Mouse (Mus musculus) midbrain, embryonic 11.5 days (tissue): Measurements from ENCODE around the gene Prmt6. TPM values are rescaled to one million over a fixed set of nuclear protein-coding genes. Genes with fewer than 3 reads are reported as not detected.

Experiments used
- ATAC-seq: fragments of 200-750 bp; cut with Nextera tagmentation; 2 replicates; pipeline ENCODE4 v1.8.0; 2017; ENCODE audit warnings: moderate TSS enrichment, moderate library complexity; ENCODE audit not compliant: low FRiP score
- DNase-seq: peaks from one replicate; pipeline ENCODE4 v3.0.0; 2015; ENCODE audit warnings: low spot score; ENCODE audit errors: missing footprints
- H3K27ac ChIP-seq: fragments of 300-500 bp; sonication (generic); 2 replicates; pipeline ENCODE4 v1.5.1; 2014; ENCODE audit warnings: low read depth, low read length
- H3K27me3 ChIP-seq: fragments of 300-500 bp; sonication (generic); 2 replicates; pipeline ENCODE4 v1.6.1; 2014; ENCODE audit warnings: mild to moderate bottlenecking, low read length, moderate library complexity, mixed read lengths; ENCODE audit not compliant: control insufficient read depth, insufficient read depth
- H3K36me3 ChIP-seq: fragments of 300-500 bp; sonication (generic); 2 replicates; pipeline ENCODE4 v1.6.1; 2014; ENCODE audit warnings: mild to moderate bottlenecking, low read length, moderate library complexity, mixed read lengths; ENCODE audit not compliant: control insufficient read depth, insufficient read depth
- H3K4me1 ChIP-seq: fragments of 300-500 bp; sonication (generic); 2 replicates; pipeline ENCODE4 v1.6.1; 2014; ENCODE audit warnings: low read length; ENCODE audit not compliant: control insufficient read depth, insufficient read depth
- H3K4me2 ChIP-seq: fragments of 300-500 bp; sonication (generic); 2 replicates; pipeline ENCODE4 v1.6.1; 2014; ENCODE audit warnings: mild to moderate bottlenecking, moderate library complexity
- H3K4me3 ChIP-seq: fragments of 300-500 bp; sonication (generic); 2 replicates; pipeline ENCODE4 v1.5.1; 2014; ENCODE audit warnings: low read depth, low read length
- H3K9ac ChIP-seq: fragments of 300-500 bp; sonication (generic); 2 replicates; pipeline ENCODE4 v1.6.1; 2014; ENCODE audit warnings: low read length
- H3K9me3 ChIP-seq: fragments of 300-500 bp; sonication (generic); 2 replicates; pipeline ENCODE4 v1.6.1; 2016; ENCODE audit warnings: low read length; ENCODE audit not compliant: control insufficient read depth
- WGBS: fragments of 180-500 bp; shearing (Covaris S2); extraction: QIAGEN DNeasy Blood & Tissue Kit; methylation state at CpG from one replicate; pipeline ENCODE4 v1.1.7; 2014; 5-methylcytosine and 5-hydroxymethylcytosine counted together
- polyA plus RNA-seq: library from polyadenylated mRNA; unstranded; fragments of >200 nt; fragmentation: Nextera tagmentation; extraction: Ambion mirVana; gene quantifications from 2 replicates; pipeline ENCODE4 v1.2.1, GENCODE M21; 2014

The Prmt6 gene
- polyA plus RNA-seq = 30.8 and 32.8 TPM in 2 replicates

- DNase-seq = no peak
- Histone ChIP-seq H3K27ac (peak within 1 kb of the TSS; percentile 88), H3K9me3 (no peaks in the 10 kb centered on the region), H3K4me2 (peak within 1 kb of the TSS; percentile 75), H3K9ac (peak within 1 kb of the TSS; percentile 98), H3K27me3 (no peaks in the 10 kb centered on the region), H3K4me3 (peak within 1 kb of the TSS; percentile 93), H3K36me3 (no peaks in the 10 kb centered on the region), H3K4me1 (peaks cover 9% of the 10 kb centered on the region)
- 20% methylated on average over 37 of the region's 38 CpGs for WGBS
- peak; percentile 93 for ATAC-seq
Observed at GRCm38 (mm10) chr3:110250839-110251700, at the start of gene Prmt6. TSS of gene Prmt6 (minus strand) at chr3:110250998.

- no peak for ATAC-seq
- Histone ChIP-seq H3K27ac (no peak overlapping the region), H3K4me3 (no peak overlapping the region), H3K4me1 (no peaks in the 10 kb centered on the region), H3K4me2 (no peak overlapping the region), H3K9ac (no peak overlapping the region), H3K9me3 (no peaks in the 10 kb centered on the region), H3K27me3 (no peaks in the 10 kb centered on the region), H3K36me3 (no peaks in the 10 kb centered on the region)
- WGBS = 83% methylated on average over 8 of the region's 8 CpGs
- no peak for DNase-seq
Observed at GRCm38 (mm10) chr3:110290485-110291045, 39.8 kb upstream of the Prmt6 start.

- no peak overlapping the region for H3K9ac ChIP-seq
- no peak overlapping the region for H3K27ac ChIP-seq
- no peak overlapping the region for H3K4me3 ChIP-seq
- no peak for ATAC-seq
- H3K4me1 ChIP-seq = no peaks in the 10 kb centered on the region
- H3K4me2 ChIP-seq = no peak overlapping the region
- 84% methylated on average over 5 of the region's 5 CpGs for WGBS
- DNase-seq = no peak
- H3K9me3 ChIP-seq = no peaks in the 10 kb centered on the region
- no peaks in the 10 kb centered on the region for H3K27me3 ChIP-seq
- H3K36me3 ChIP-seq = no peaks in the 10 kb centered on the region
Observed at GRCm38 (mm10) chr3:110282651-110283050, 31.9 kb upstream of the Prmt6 start.

GRCm38 (mm10) chr3:110267790-110268189 lies 17.0 kb upstream of the Prmt6 start:
- 69% methylated on average over 2 of the region's 2 CpGs for WGBS
- no peaks in the 10 kb centered on the region for H3K36me3 ChIP-seq
- H3K27me3 ChIP-seq = no peaks in the 10 kb centered on the region
- no peaks in the 10 kb centered on the region for H3K4me1 ChIP-seq
- H3K9ac ChIP-seq = no peak overlapping the region
- no peak overlapping the region for H3K27ac ChIP-seq
- H3K4me2 ChIP-seq = no peak overlapping the region
- ATAC-seq (no peak), DNase-seq (no peak)
- H3K4me3 ChIP-seq = no peak overlapping the region
- H3K9me3 ChIP-seq = no peaks in the 10 kb centered on the region

GRCm38 (mm10) chr3:110253105-110253504 lies 2.3 kb upstream of the Prmt6 start:
- no peak for ATAC-seq
- H3K27ac ChIP-seq = no peak overlapping the region
- WGBS = 92% methylated on average over 4 of the region's 4 CpGs

GRCm38 (mm10) chr3:110249891-110250838 lies 633 bp downstream of the Prmt6 start:
- under 1% methylated on average over 88 of the region's 89 CpGs for WGBS
- ATAC-seq (peak; percentile 85), DNase-seq (peak; percentile 98)
- peak overlapping the region; percentile 88 for H3K27ac ChIP-seq
- H3K4me1 ChIP-seq = peaks cover 9% of the 10 kb centered on the region
- H3K9ac ChIP-seq = peak overlapping the region; percentile 98
- H3K4me2 ChIP-seq = peak overlapping the region; percentile 75
- no peaks in the 10 kb centered on the region for H3K36me3 ChIP-seq
- H3K27me3 ChIP-seq = no peaks in the 10 kb centered on the region
- peak overlapping the region; percentile 93 for H3K4me3 ChIP-seq
- no peaks in the 10 kb centered on the region for H3K9me3 ChIP-seq

More at GRCm38 (mm10) chr3:110253105-110253504, 2.3 kb upstream of the Prmt6 start:
- H3K4me3 ChIP-seq = no peak overlapping the region
- DNase-seq = peak; percentile 10
- peaks cover 9% of the 10 kb centered on the region for H3K4me1 ChIP-seq
- no peaks in the 10 kb centered on the region for H3K36me3 ChIP-seq
- H3K9ac ChIP-seq = no peak overlapping the region
- H3K27me3 ChIP-seq = no peaks in the 10 kb centered on the region
- H3K9me3 ChIP-seq = no peaks in the 10 kb centered on the region
- H3K4me2 ChIP-seq = no peak overlapping the region

GRCm38 (mm10) chr3:110236819-110237463 lies 13.9 kb downstream of the Prmt6 start:
- H3K9ac ChIP-seq = no peak overlapping the region
- no peak overlapping the region for H3K27ac ChIP-seq
- H3K4me2 ChIP-seq = no peak overlapping the region
- ATAC-seq = no peak
- DNase-seq = no peak
- no peaks in the 10 kb centered on the region for H3K36me3 ChIP-seq
- H3K4me3 ChIP-seq = no peak overlapping the region
- 81% methylated on average over 1 of the region's 1 CpGs for WGBS
- no peaks in the 10 kb centered on the region for H3K4me1 ChIP-seq
- no peaks in the 10 kb centered on the region for H3K9me3 ChIP-seq
- H3K27me3 ChIP-seq = no peaks in the 10 kb centered on the region
